Mouse (Mus musculus) CH12F3 (cell line): ENCODE results near the gene Plpp1.

Experiments used
- in situ Hi-C: fragments of 300-500 bp; cut with MboI; formaldehyde crosslinking; loops from 2 replicates; pipeline ENCODE4 v1.14.3; 2020; ENCODE audit warnings: low sequenced_read_pairs

Plpp1 gene

GRCm38 (mm10) chr13:112811708-112812403, 11.3 kb downstream of the Plpp1 start:
- in situ Hi-C loops = no loop called here

- in situ Hi-C loops = no loop called here
Observed at GRCm38 (mm10) chr13:112815996-112816395, 15.4 kb downstream of the Plpp1 start.

- in situ Hi-C loops = no loop called here
Observed at GRCm38 (mm10) chr13:112818125-112818524, 17.5 kb downstream of the Plpp1 start.

- in situ Hi-C loops = no loop called here
Observed at GRCm38 (mm10) chr13:112822413-112822812, 21.8 kb downstream of the Plpp1 start.

- in situ Hi-C loops = no loop called here
Observed at GRCm38 (mm10) chr13:112823236-112823910, 22.8 kb downstream of the Plpp1 start.

- in situ Hi-C loops = no loop called here
Observed at GRCm38 (mm10) chr13:112823911-112824648, 23.5 kb downstream of the Plpp1 start.

- in situ Hi-C loops = no loop called here
Observed at GRCm38 (mm10) chr13:112825479-112825878, 24.9 kb downstream of the Plpp1 start.

GRCm38 (mm10) chr13:112829619-112830018, 29.0 kb downstream of the Plpp1 start:
- in situ Hi-C loops = no loop called here

- in situ Hi-C loops = no loop called here
Observed at GRCm38 (mm10) chr13:112832589-112832988, 32.0 kb downstream of the Plpp1 start.

GRCm38 (mm10) chr13:112833253-112833894, 32.8 kb downstream of the Plpp1 start:
- in situ Hi-C loops = no loop called here

- in situ Hi-C loops = no loop called here
Observed at GRCm38 (mm10) chr13:112833895-112834263, 33.3 kb downstream of the Plpp1 start.

- in situ Hi-C loops = no loop called here
Observed at GRCm38 (mm10) chr13:112835113-112835512, 34.5 kb downstream of the Plpp1 start.

GRCm38 (mm10) chr13:112836951-112837350, 36.4 kb downstream of the Plpp1 start:
- in situ Hi-C loops = no loop called here

GRCm38 (mm10) chr13:112837621-112838155, 37.1 kb downstream of the Plpp1 start:
- in situ Hi-C loops = no loop called here

GRCm38 (mm10) chr13:112838562-112839232, 38.1 kb downstream of the Plpp1 start:
- in situ Hi-C loops = no loop called here

- in situ Hi-C loops = no loop called here
Observed at GRCm38 (mm10) chr13:112840241-112841087, 39.9 kb downstream of the Plpp1 start.

- in situ Hi-C loops = no loop called here
Observed at GRCm38 (mm10) chr13:112845931-112846330, 45.3 kb downstream of the Plpp1 start.

- in situ Hi-C loops = no loop called here
Observed at GRCm38 (mm10) chr13:112853710-112854316, 53.2 kb downstream of the Plpp1 start.

GRCm38 (mm10) chr13:112854402-112854801, 53.8 kb downstream of the Plpp1 start:
- in situ Hi-C loops = no loop called here
